Mouse (Mus musculus) ES-E14 (cell line): Measurements from ENCODE around the gene Dut.

ENCODE experiments used
- HCFC1 ChIP-seq: IDR thresholded peaks from 2 replicates; pipeline ENCODE4 v1.6.1; 2012; ENCODE audit warnings: low read length, inconsistent platforms, borderline replicate concordance; ENCODE audit not compliant: insufficient read depth
- ZC3H11A ChIP-seq: IDR thresholded peaks from 2 replicates; pipeline ENCODE4 v1.6.1; 2012; ENCODE audit warnings: low read depth, mild to moderate bottlenecking, inconsistent platforms, low read length, borderline replicate concordance
- ZNF384 ChIP-seq: IDR thresholded peaks from 2 replicates; pipeline ENCODE4 v1.6.1; 2012; ENCODE audit warnings: low read depth, low read length, inconsistent platforms

- TF ChIP-seq ZNF384 (no peak), ZC3H11A (no peak), HCFC1 (no peak)
These were observed 27.7 kb upstream of the Dut start for GRCm38 (mm10) chr2:125219268-125219667.
